Mouse (Mus musculus): Measurements from ENCODE around the gene Tpbgl.

- TF ChIP-seq CTCF (IDR thresholded peaks at IDR 0.05; ENCODE audit: low read depth): no peak
- TF ChIP-seq EP300 (IDR thresholded peaks at IDR 0.05; ENCODE audit: low read depth): no peak
Observed at GRCm38 (mm10) chr7:99665731-99666452, 39.0 kb upstream of the Tpbgl start.

All from heart, postnatal 0 days (tissue).